In genomic region chrX:159677585-159678319, GRCm38 (mm10) we compare ENCODE assay signal across 13 mouse cellular contexts. TPM values are rescaled to one million over a fixed set of nuclear protein-coding genes. Genes with fewer than 3 reads are reported as not detected.
A peak's percentile ranks its signal among the peaks of the same experiment; 100 is the strongest.
DNase-seq lines count a peak whose midpoint lies in the region; ATAC-seq and TF ChIP-seq lines count a peak whose summit lies in the region.
"Had no signal": no experiment of that assay in that cellular context is flagged by ENCODE, and none has a peak within 500 bp of the region (broad histone marks: within the 10 kb centered on the region; RNA-seq: fewer than 3 reads in every experiment).

No protein-coding gene starts in this region.

- intact Hi-C loops in gastrocnemius, postnatal 36 days (cut with DNase I), result no loop called here

- no peaks in the 10 kb centered on the region for H3K36me3 ChIP-seq in liver, postnatal 0 days (replicated peaks; ENCODE audit: insufficient read depth, low read length)
- H3K36me3 ChIP-seq in thymus, adult 2 months (ENCODE audit: control insufficient read depth, insufficient read depth, low read length), result no peaks in the 10 kb centered on the region
- H3K36me3 ChIP-seq: kidney, embryonic 15.5 days; limb, embryonic 13.5 days; stomach, embryonic 15.5 days had no signal

- TF ChIP-seq CTCF in liver, postnatal 0 days (IDR thresholded peaks at IDR 0.05; ENCODE audit: low read depth), result peak; percentile 43
- no peak for TF ChIP-seq CTCF in thymus, adult 2 months (IDR thresholded peaks at IDR 0.05; ENCODE audit: borderline replicate concordance, control insufficient read depth, extremely low read depth, insufficient read depth, low read length, poor library complexity)

- no peak overlapping the region for H3K27ac ChIP-seq in liver, postnatal 0 days (ENCODE audit: low read depth)
- H3K27ac ChIP-seq in thymus, adult 2 months (ENCODE audit: control insufficient read depth, insufficient read depth, low read length), result peak overlapping the region; percentile 99
- H3K27ac ChIP-seq: kidney, embryonic 15.5 days; limb, embryonic 13.5 days; stomach, embryonic 15.5 days had no signal

- H3K4me1 ChIP-seq in liver, postnatal 0 days (ENCODE audit: insufficient read depth), result no peaks in the 10 kb centered on the region
- peaks cover 30% of the 10 kb centered on the region for H3K4me1 ChIP-seq in thymus, adult 2 months (replicated peaks; ENCODE audit: control insufficient read depth, insufficient read depth, low read length)
- H3K4me1 ChIP-seq: limb, embryonic 13.5 days; stomach, embryonic 15.5 days had no signal

- no peak overlapping the region for H3K4me3 ChIP-seq in liver, postnatal 0 days (ENCODE audit: low read depth, low read length)
- H3K4me3 ChIP-seq in thymus, adult 2 months (ENCODE audit: control insufficient read depth, insufficient read depth, low read length), result no peak overlapping the region
- H3K4me3 ChIP-seq: kidney, embryonic 15.5 days; limb, embryonic 13.5 days; stomach, embryonic 15.5 days had no signal

- WGBS in liver, postnatal 0 days (ENCODE audit: insufficient replicate concordance), result 48% methylated on average over 4 of the region's 4 CpGs
- WGBS in thymus, adult 2 months, result 7% methylated on average over 4 of the region's 4 CpGs

- no peak overlapping the region for H3K4me2 ChIP-seq in liver, postnatal 0 days (ENCODE audit: low read depth, low read length)
- H3K4me2 ChIP-seq: heart, embryonic 11.5 days; kidney, embryonic 15.5 days; limb, embryonic 13.5 days; stomach, embryonic 15.5 days had no signal

- no peak for ATAC-seq in liver, postnatal 0 days

- TF ChIP-seq EP300 in liver, postnatal 0 days (IDR thresholded peaks at IDR 0.05; ENCODE audit: low read depth), result no peak

- no peak overlapping the region for H3K9ac ChIP-seq in liver, postnatal 0 days (replicated peaks)
- H3K9ac ChIP-seq: kidney, embryonic 15.5 days; limb, embryonic 13.5 days; stomach, embryonic 15.5 days had no signal

- peaks cover 3% of the 10 kb centered on the region; the same call in 1 of the 2 replicates for H3K27me3 ChIP-seq in liver, postnatal 0 days (ENCODE audit: insufficient read depth, low read length)
- H3K27me3 ChIP-seq in thymus, adult 2 months (ENCODE audit: control insufficient read depth, insufficient read depth, low read length), result no peaks in the 10 kb centered on the region
- H3K27me3 ChIP-seq: stomach, embryonic 15.5 days had no signal

- no peak for TF ChIP-seq POLR2A in thymus, adult 2 months (IDR thresholded peaks at IDR 0.05; ENCODE audit: control insufficient read depth, extremely low read depth, insufficient read depth, low read length, poor library complexity)

- no peak for DNase-seq in liver, postnatal 0 days
- DNase-seq in liver (no peak), ES-CJ7 (ENCODE audit: low read depth, low spot score) (peak; percentile 2)
- DNase-seq in induced T-regulatory cell, adult 2 months (ENCODE audit: low read depth), result peak; percentile 87
- no peak for DNase-seq in thymus, adult 2 months
- DNase-seq in adrenal gland, adult 18-20 months (ENCODE audit: low spot score in 2 of 2), result no peak
- DNase-seq in gastrocnemius, postnatal 36 days, result no peak
- DNase-seq in gastrocnemius, postnatal 10 days, result no peak
- DNase-seq: adrenal gland, postnatal 10 days had no signal

- H3K9me3 ChIP-seq in liver, postnatal 0 days (ENCODE audit: low read length), result no peaks in the 10 kb centered on the region
- H3K9me3 ChIP-seq: kidney, embryonic 15.5 days; limb, embryonic 13.5 days; stomach, embryonic 15.5 days had no signal

RNA-seq across cellular contexts. Expression of gene Sh3kbp1, which starts 50.7 kb away (rescaled TPM):
- 9.0 and 9.7 TPM in 2 replicates for polyA plus RNA-seq in liver, postnatal 0 days (2015; fragmentation: Nextera tagmentation; extraction: Ambion mirVana)
- 110 and 114 TPM in 2 replicates for polyA plus RNA-seq in thymus, adult 2 months (2012; rRNA removed)
- 10 to 100 TPM; 27.1 to 50.0 TPM for total RNA-seq in adrenal gland, adult 18-20 months (2021)
- total RNA-seq in gastrocnemius, postnatal 36 days (2021), result 10 to 100 TPM; 22.9 to 26.4 TPM
- total RNA-seq in gastrocnemius, postnatal 10 days (2021), result 10 to 100 TPM; 26.3 to 34.1 TPM

Comparison
In these comparisons a context has a peak if more than half of its experiments do, and no peak if none do; other contexts are left out.
1. DNase-seq: peak in ES-CJ7 (single experiment) and induced T-regulatory cell, adult 2 months (single experiment); none in liver, postnatal 0 days (single experiment), liver (single experiment), thymus, adult 2 months (single experiment), adrenal gland, adult 18-20 months (0 of 2), gastrocnemius, postnatal 36 days (0 of 2) and gastrocnemius, postnatal 10 days (single experiment).